Mouse (Mus musculus): ENCODE data around the gene Olfr399. TPM values are rescaled to one million over a fixed set of nuclear protein-coding genes. Genes with fewer than 3 reads are reported as not detected.

Olfr399 gene
- polyA plus RNA-seq, 1 experiment, result not detected

GRCm38 (mm10) chr11:74051347-74051746, 5.1 kb downstream of the Olfr399 start:
- H3ac ChIP-seq (ENCODE audit: control insufficient read depth, insufficient read length), result no peak overlapping the region
- H3K4me3 ChIP-seq, result no peak overlapping the region
- TF ChIP-seq USF1 (IDR thresholded peaks at IDR 0.05; ENCODE audit: low read depth), result no peak
- no peak for TF ChIP-seq POLR2AphosphoS2 (IDR thresholded peaks at IDR 0.05; ENCODE audit: insufficient read length, low read depth)
- TF ChIP-seq SRF (IDR thresholded peaks at IDR 0.05; ENCODE audit: control insufficient read depth, insufficient read length, low read depth), result no peak
- no peak for TF ChIP-seq TCF3 (IDR thresholded peaks at IDR 0.05; ENCODE audit: insufficient read length, low read depth)
- no peak for TF ChIP-seq MYOG (IDR thresholded peaks at IDR 0.05; ENCODE audit: control insufficient read depth in 1 of 3, insufficient read depth in 1 of 3, insufficient read length in 2 of 3, low read depth in 2 of 3)

More at GRCm38 (mm10) chr11:74051347-74051746, 5.1 kb downstream of the Olfr399 start:
- Histone ChIP-seq H3K4me2 (ENCODE audit: low read depth) (no peak overlapping the region), H3K27me3 (ENCODE audit: control insufficient read depth, insufficient read depth, insufficient read length) (no peaks in the 10 kb centered on the region), H3K36me3 (ENCODE audit: control insufficient read depth, insufficient read depth) (no peaks in the 10 kb centered on the region), H3K79me2 (ENCODE audit: control insufficient read depth, insufficient read depth) (no peaks in the 10 kb centered on the region)

Other genes starting within 250 kb of the Olfr399 start
- not detected for gene Olfr392, start 239.6 kb downstream of the Olfr399 start, polyA plus RNA-seq (2012; fragmentation: generic; extraction: Trizol)
- gene Olfr393, start 205.2 kb downstream of the Olfr399 start, polyA plus RNA-seq (2012; fragmentation: generic; extraction: Trizol), result not detected
- not detected for gene Olfr394, start 165.8 kb downstream of the Olfr399 start, polyA plus RNA-seq (2012; fragmentation: generic; extraction: Trizol)
- not detected for gene Olfr395, start 147.3 kb downstream of the Olfr399 start, polyA plus RNA-seq (2012; fragmentation: generic; extraction: Trizol)
- not detected for gene Olfr23, start 119.9 kb downstream of the Olfr399 start, polyA plus RNA-seq (2012; fragmentation: generic; extraction: Trizol)
- not detected for gene Olfr397, start 95.8 kb downstream of the Olfr399 start, polyA plus RNA-seq (2012; fragmentation: generic; extraction: Trizol)
- not detected for gene Olfr398, start 66.2 kb downstream of the Olfr399 start, polyA plus RNA-seq (2012; fragmentation: generic; extraction: Trizol)
- not detected for gene Olfr139, start 64 bp downstream of the Olfr399 start, polyA plus RNA-seq (2012; fragmentation: generic; extraction: Trizol)
- not detected for gene Zfp616, start 13.3 kb upstream of the Olfr399 start, polyA plus RNA-seq (2012; fragmentation: generic; extraction: Trizol)
- not detected for gene Olfr401, start 57.1 kb upstream of the Olfr399 start, polyA plus RNA-seq (2012; fragmentation: generic; extraction: Trizol)
- not detected for gene Olfr402, start 96.9 kb upstream of the Olfr399 start, polyA plus RNA-seq (2012; fragmentation: generic; extraction: Trizol)
- gene Olfr403, start 129.6 kb upstream of the Olfr399 start, polyA plus RNA-seq (2012; fragmentation: generic; extraction: Trizol), result not detected
- gene Olfr43, start 154.8 kb upstream of the Olfr399 start, polyA plus RNA-seq (2012; fragmentation: generic; extraction: Trizol), result not detected
- gene Olfr406, start 203.2 kb upstream of the Olfr399 start, polyA plus RNA-seq (2012; fragmentation: generic; extraction: Trizol), result not detected
- gene Olfr59, start 227.1 kb upstream of the Olfr399 start, polyA plus RNA-seq (2012; fragmentation: generic; extraction: Trizol), result not detected